Mouse (Mus musculus): ENCODE measurements around the gene Uso1.

DNA sequence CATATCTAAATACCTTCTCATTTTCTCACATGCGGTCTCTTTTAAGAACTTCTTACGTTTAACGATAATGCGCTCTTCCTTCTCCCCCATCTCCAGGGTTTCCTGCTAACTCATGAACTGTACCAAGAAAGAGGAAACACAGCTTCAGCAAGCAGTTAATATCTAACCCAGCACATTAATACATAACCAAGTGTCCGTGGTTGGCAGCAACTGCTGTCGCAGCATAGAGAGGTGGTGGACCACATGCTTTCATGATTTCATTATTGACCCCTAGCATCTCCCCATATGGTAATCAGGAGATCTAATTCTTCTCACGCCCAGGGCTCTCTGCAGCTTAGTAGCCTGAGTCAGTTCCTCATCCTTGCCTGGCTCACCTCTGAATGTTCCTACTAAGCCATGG lies 67.4 kb downstream of the Uso1 start:
- TF ChIP-seq POLR2A (IDR thresholded peaks at IDR 0.05; ENCODE audit: insufficient read depth, low read depth, low read length) (no peak), CTCF (IDR thresholded peaks at IDR 0.05) (no peak), EP300 (IDR thresholded peaks at IDR 0.05; ENCODE audit: insufficient read depth, low read depth, low read length) (no peak)

Measured in heart, adult 2 months (tissue).